Mouse (Mus musculus) adrenal gland, adult 18-20 months (tissue): ENCODE results near the gene Dhx8. TPM values are rescaled to one million over a fixed set of nuclear protein-coding genes. Genes with fewer than 3 reads are reported as not detected.

Experiments
- DNase-seq, 2 experiments: peaks; one replicate each; pipeline ENCODE4 v3.0.0; 2021 to 2022; ENCODE audit warnings: low spot score in 2 of 2
- total RNA-seq, 2 experiments: library from RNA; stranded (reverse); gene quantifications; 1 replicate in 1 of 2; 2 replicates in 1 of 2; pipeline ENCODE4 v1.2.3; 2021

Gene Dhx8
- total RNA-seq, 2 experiments from 2014 or later, result 24.2 to 27.7 TPM

- no peak for DNase-seq
Observed at GRCm38 (mm10) chr11:101797355-101797754, 64.6 kb downstream of the Dhx8 start.

- no peak for DNase-seq
Observed at GRCm38 (mm10) chr11:101798083-101798482, 65.4 kb downstream of the Dhx8 start.

- no peak for DNase-seq
Observed at GRCm38 (mm10) chr11:101801386-101801785, 68.7 kb downstream of the Dhx8 start.

GRCm38 (mm10) chr11:101805113-101805704 is 72.5 kb downstream of the Dhx8 start:
- DNase-seq, result no peak

GRCm38 (mm10) chr11:101806741-101807140 is 74.0 kb downstream of the Dhx8 start:
- no peak for DNase-seq

- DNase-seq, result no peak
Observed at GRCm38 (mm10) chr11:101807266-101807665, 74.5 kb downstream of the Dhx8 start.

GRCm38 (mm10) chr11:101809060-101809828 is 76.5 kb downstream of the Dhx8 start:
- no peak for DNase-seq

GRCm38 (mm10) chr11:101813259-101813658 is 80.5 kb downstream of the Dhx8 start:
- DNase-seq, result peak; percentile 75 to 83

GRCm38 (mm10) chr11:101814375-101815102 is 81.8 kb downstream of the Dhx8 start:
- DNase-seq, result peak; percentile 82 to 88

- no peak for DNase-seq
Observed at GRCm38 (mm10) chr11:101815103-101816085, 82.7 kb downstream of the Dhx8 start.

Other genes with a start within 250 kb of the Dhx8 start
- gene Brca1, start 181.0 kb upstream of the Dhx8 start, total RNA-seq, result under 1 TPM; 0.80 to 0.96 TPM
- 100 to 1,000 TPM; 128 to 165 TPM for gene Nbr1, start 180.8 kb upstream of the Dhx8 start, total RNA-seq
- gene Tmem106a, start 150.7 kb upstream of the Dhx8 start, total RNA-seq, result 10 to 100 TPM; 13.9 to 26.8 TPM
- not detected for gene Gm11634, start 133.7 kb upstream of the Dhx8 start, total RNA-seq
- gene Rdm1, start 105.7 kb upstream of the Dhx8 start, total RNA-seq, result 10 to 100 TPM; 29.3 to 31.3 TPM
- 10 to 100 TPM; 11.6 to 14.3 TPM for gene Arl4d, start 67.4 kb upstream of the Dhx8 start, total RNA-seq
- gene Etv4, start 52.5 kb downstream of the Dhx8 start, total RNA-seq, result 1 to 10 TPM in 1 of 2 experiments, under 1 TPM in 1; 0.77 to 2.0 TPM
- gene Meox1, start 161.5 kb downstream of the Dhx8 start, total RNA-seq, result 1 to 10 TPM; 1.8 to 4.2 TPM
- gene Sost, start 234.1 kb downstream of the Dhx8 start, total RNA-seq, result not detected